Mouse (Mus musculus): ENCODE data around the gene Slit3. TPM values are rescaled to one million over a fixed set of nuclear protein-coding genes. Genes with fewer than 3 reads are reported as not detected.

Gene Slit3
- polyA plus RNA-seq, 1 experiment: 0.04 TPM

GRCm38 (mm10) chr11:35559386-35559785 is 438.4 kb downstream of the Slit3 start:
- TF ChIP-seq GATA1 (IDR thresholded peaks at IDR 0.05; ENCODE audit: borderline replicate concordance, low read length) (no peak), FLI1 (IDR thresholded peaks at IDR 0.05; ENCODE audit: low read length) (no peak)
- no peaks in the 10 kb centered on the region for H3K36me3 ChIP-seq (replicated peaks; ENCODE audit: low read length)
- no peaks in the 10 kb centered on the region for H3K27me3 ChIP-seq (replicated peaks)

GRCm38 (mm10) chr11:35561760-35562159 is 440.7 kb downstream of the Slit3 start:
- no peaks in the 10 kb centered on the region for H3K27me3 ChIP-seq (replicated peaks)
- H3K36me3 ChIP-seq (replicated peaks; ENCODE audit: low read length): no peaks in the 10 kb centered on the region
- H3K4me1 ChIP-seq: no peaks in the 10 kb centered on the region
- no peak for TF ChIP-seq GATA1 (IDR thresholded peaks at IDR 0.05; ENCODE audit: borderline replicate concordance, low read length)
- no peak for TF ChIP-seq FLI1 (IDR thresholded peaks at IDR 0.05; ENCODE audit: low read length)
- H3K9me3 ChIP-seq: no peaks in the 10 kb centered on the region
- no peak overlapping the region for H3K4me3 ChIP-seq (replicated peaks)

More at GRCm38 (mm10) chr11:35559386-35559785, 438.4 kb downstream of the Slit3 start:
- no peak overlapping the region for H3K4me3 ChIP-seq (replicated peaks)
- no peaks in the 10 kb centered on the region for H3K9me3 ChIP-seq
- no peaks in the 10 kb centered on the region for H3K4me1 ChIP-seq

- TF ChIP-seq GATA1 (IDR thresholded peaks at IDR 0.05; ENCODE audit: borderline replicate concordance, low read length): no peak
- TF ChIP-seq FLI1 (IDR thresholded peaks at IDR 0.05; ENCODE audit: low read length): no peak
- Histone ChIP-seq H3K9me3 (no peaks in the 10 kb centered on the region), H3K4me3 (replicated peaks) (no peak overlapping the region), H3K27me3 (replicated peaks) (no peaks in the 10 kb centered on the region), H3K36me3 (replicated peaks; ENCODE audit: low read length) (no peaks in the 10 kb centered on the region), H3K4me1 (no peaks in the 10 kb centered on the region)
Measured at GRCm38 (mm10) chr11:35565322-35565721, 444.3 kb downstream of the Slit3 start.

- Histone ChIP-seq H3K27me3 (replicated peaks) (no peaks in the 10 kb centered on the region), H3K4me1 (no peaks in the 10 kb centered on the region), H3K36me3 (replicated peaks; ENCODE audit: low read length) (no peaks in the 10 kb centered on the region), H3K4me3 (replicated peaks) (no peak overlapping the region), H3K9me3 (no peaks in the 10 kb centered on the region)
- TF ChIP-seq GATA1 (IDR thresholded peaks at IDR 0.05; ENCODE audit: borderline replicate concordance, low read length) (no peak), FLI1 (IDR thresholded peaks at IDR 0.05; ENCODE audit: low read length) (no peak)
Measured at GRCm38 (mm10) chr11:35566686-35567085, 445.7 kb downstream of the Slit3 start.

- TF ChIP-seq GATA1 (IDR thresholded peaks at IDR 0.05; ENCODE audit: borderline replicate concordance, low read length) (no peak), FLI1 (IDR thresholded peaks at IDR 0.05; ENCODE audit: low read length) (no peak)
- no peaks in the 10 kb centered on the region for H3K4me1 ChIP-seq
- H3K4me3 ChIP-seq (replicated peaks): no peak overlapping the region
- H3K27me3 ChIP-seq (replicated peaks): no peaks in the 10 kb centered on the region
- no peaks in the 10 kb centered on the region for H3K36me3 ChIP-seq (replicated peaks; ENCODE audit: low read length)
- no peaks in the 10 kb centered on the region for H3K9me3 ChIP-seq
Measured at GRCm38 (mm10) chr11:35569126-35569916, 448.3 kb downstream of the Slit3 start.

GRCm38 (mm10) chr11:35569957-35570356 is 448.9 kb downstream of the Slit3 start:
- H3K9me3 ChIP-seq: no peaks in the 10 kb centered on the region

GRCm38 (mm10) chr11:35571910-35572309 is 450.9 kb downstream of the Slit3 start:
- no peaks in the 10 kb centered on the region for H3K27me3 ChIP-seq (replicated peaks)
- H3K4me1 ChIP-seq: no peaks in the 10 kb centered on the region
- no peaks in the 10 kb centered on the region for H3K36me3 ChIP-seq (replicated peaks; ENCODE audit: low read length)
- no peak overlapping the region for H3K4me3 ChIP-seq (replicated peaks)
- TF ChIP-seq GATA1 (IDR thresholded peaks at IDR 0.05; ENCODE audit: borderline replicate concordance, low read length) (no peak), FLI1 (IDR thresholded peaks at IDR 0.05; ENCODE audit: low read length) (no peak)
- no peaks in the 10 kb centered on the region for H3K9me3 ChIP-seq

More at GRCm38 (mm10) chr11:35569957-35570356, 448.9 kb downstream of the Slit3 start:
- no peaks in the 10 kb centered on the region for H3K27me3 ChIP-seq (replicated peaks)
- no peak for TF ChIP-seq GATA1 (IDR thresholded peaks at IDR 0.05; ENCODE audit: borderline replicate concordance, low read length)
- no peak for TF ChIP-seq FLI1 (IDR thresholded peaks at IDR 0.05; ENCODE audit: low read length)
- H3K36me3 ChIP-seq (replicated peaks; ENCODE audit: low read length): no peaks in the 10 kb centered on the region
- H3K4me1 ChIP-seq: no peaks in the 10 kb centered on the region
- H3K4me3 ChIP-seq (replicated peaks): no peak overlapping the region

GRCm38 (mm10) chr11:35578796-35579195 is 457.8 kb downstream of the Slit3 start:
- TF ChIP-seq GATA1 (IDR thresholded peaks at IDR 0.05; ENCODE audit: borderline replicate concordance, low read length): no peak
- no peak for TF ChIP-seq FLI1 (IDR thresholded peaks at IDR 0.05; ENCODE audit: low read length)
- Histone ChIP-seq H3K9me3 (0 out of 2 replicates have a peak, but pooled peaks cover 3% of the 10 kb centered on the region), H3K36me3 (replicated peaks; ENCODE audit: low read length) (no peaks in the 10 kb centered on the region), H3K27me3 (replicated peaks) (no peaks in the 10 kb centered on the region), H3K4me3 (replicated peaks) (no peak overlapping the region), H3K4me1 (no peaks in the 10 kb centered on the region)

- Histone ChIP-seq H3K9me3 (0 out of 2 replicates have a peak, but pooled peaks cover 3% of the 10 kb centered on the region), H3K36me3 (replicated peaks; ENCODE audit: low read length) (no peaks in the 10 kb centered on the region), H3K4me3 (replicated peaks) (no peak overlapping the region), H3K27me3 (replicated peaks) (no peaks in the 10 kb centered on the region), H3K4me1 (no peaks in the 10 kb centered on the region)
- TF ChIP-seq GATA1 (IDR thresholded peaks at IDR 0.05; ENCODE audit: borderline replicate concordance, low read length) (no peak), FLI1 (IDR thresholded peaks at IDR 0.05; ENCODE audit: low read length) (no peak)
Measured at GRCm38 (mm10) chr11:35582591-35582990, 461.6 kb downstream of the Slit3 start.

- no peaks in the 10 kb centered on the region for H3K27me3 ChIP-seq (replicated peaks)
- H3K4me3 ChIP-seq (replicated peaks): no peak overlapping the region
- no peaks in the 10 kb centered on the region for H3K4me1 ChIP-seq
- H3K36me3 ChIP-seq (replicated peaks; ENCODE audit: low read length): no peaks in the 10 kb centered on the region
- TF ChIP-seq FLI1 (IDR thresholded peaks at IDR 0.05; ENCODE audit: low read length): no peak
- no peak for TF ChIP-seq GATA1 (IDR thresholded peaks at IDR 0.05; ENCODE audit: borderline replicate concordance, low read length)
- H3K9me3 ChIP-seq: 0 out of 2 replicates have a peak, but pooled peaks cover 3% of the 10 kb centered on the region
Measured at GRCm38 (mm10) chr11:35583633-35584032, 462.6 kb downstream of the Slit3 start.
